Mouse (Mus musculus): ENCODE data around the gene Nlrx1. TPM values are rescaled to one million over a fixed set of nuclear protein-coding genes. Genes with fewer than 3 reads are reported as not detected.

Nlrx1 gene
- polyA plus RNA-seq, 1 experiment from 2014 or later, result 7.3 TPM

DNA sequence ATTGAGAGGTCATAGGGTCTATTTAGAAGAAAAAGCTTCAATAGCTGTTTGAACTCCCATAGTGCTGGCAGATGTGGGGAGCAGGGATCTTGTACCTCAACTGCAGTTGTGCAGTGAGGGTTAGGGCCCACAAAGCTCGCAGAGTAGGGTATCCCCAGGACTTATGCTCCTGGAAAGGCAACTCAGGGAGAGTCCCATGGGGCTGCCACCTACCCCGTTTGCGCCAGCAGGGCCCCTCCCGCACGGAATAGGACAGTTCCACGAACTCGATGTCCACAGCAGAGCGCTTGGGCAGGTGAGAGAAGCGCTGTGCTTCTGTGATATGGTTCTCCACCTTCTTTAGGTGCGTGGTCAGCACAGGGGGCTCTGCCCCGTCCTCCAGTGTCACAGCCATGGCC is 18.6 kb upstream of the Nlrx1 start:
- Histone ChIP-seq H3K36me3 (ENCODE audit: control insufficient read depth, insufficient read depth) (peaks cover 8% of the 10 kb centered on the region), H3K27ac (ENCODE audit: low read length) (no peak overlapping the region), H3K9ac (ENCODE audit: low read length) (peak overlapping the region; percentile 71), H3K27me3 (ENCODE audit: control insufficient read depth, insufficient read depth, low read length) (peaks cover 4% of the 10 kb centered on the region; the same call in 1 of the 2 replicates), H3K4me3 (ENCODE audit: low read length) (peak overlapping the region; percentile 69), H3K9me3 (replicated peaks; ENCODE audit: control insufficient read depth, low read length) (no peaks in the 10 kb centered on the region), H3K4me1 (ENCODE audit: control insufficient read depth, insufficient read depth, low read length) (peaks cover 18% of the 10 kb centered on the region), H3K4me2 (ENCODE audit: low read depth, low read length) (peak overlapping the region; percentile 95)
- no peak for ATAC-seq (replicated peaks; ENCODE audit: extremely low read depth, insufficient read depth, low FRiP score)
- WGBS, result 15% methylated on average over 11 of the region's 11 CpGs

DNA sequence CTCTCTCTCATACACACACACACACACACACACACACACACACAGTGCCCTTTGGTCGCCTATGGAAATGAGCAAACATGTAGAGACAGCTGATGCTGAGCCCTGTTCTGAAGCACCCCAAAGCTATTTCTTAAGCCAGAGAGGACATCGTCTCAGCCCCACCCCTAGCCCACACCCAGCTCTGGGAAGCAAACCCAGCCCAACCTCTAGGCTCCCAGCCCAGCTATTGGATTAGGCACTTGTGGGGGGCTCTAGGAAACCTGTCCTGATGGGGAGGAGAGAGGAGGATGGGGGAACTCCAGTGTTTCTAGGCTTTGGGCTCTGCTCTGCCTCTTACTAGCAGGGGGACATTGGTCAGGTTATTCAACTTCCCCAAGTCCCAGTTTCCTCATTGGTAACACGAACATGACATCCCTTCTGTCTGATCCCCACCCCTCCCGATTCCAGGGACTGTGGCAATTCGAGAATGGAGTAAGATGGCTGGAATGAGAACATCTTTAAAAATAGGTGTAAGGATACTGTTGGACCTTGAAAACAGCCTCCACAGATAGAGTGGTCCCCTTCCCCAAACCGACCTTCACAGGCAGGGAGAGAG is 18.0 kb upstream of the Nlrx1 start:
- WGBS, result 17% methylated on average over 6 of the region's 6 CpGs
- Histone ChIP-seq H3K9me3 (replicated peaks; ENCODE audit: control insufficient read depth, low read length) (no peaks in the 10 kb centered on the region), H3K27me3 (ENCODE audit: control insufficient read depth, insufficient read depth, low read length) (peaks cover 4% of the 10 kb centered on the region; the same call in 1 of the 2 replicates), H3K27ac (ENCODE audit: low read length) (no peak overlapping the region), H3K4me3 (ENCODE audit: low read length) (no peak overlapping the region), H3K36me3 (ENCODE audit: control insufficient read depth, insufficient read depth) (peaks cover 7% of the 10 kb centered on the region), H3K4me1 (ENCODE audit: control insufficient read depth, insufficient read depth, low read length) (peaks cover 18% of the 10 kb centered on the region), H3K9ac (ENCODE audit: low read length) (no peak overlapping the region), H3K4me2 (ENCODE audit: low read depth, low read length) (no peak overlapping the region)
- no peak for ATAC-seq (replicated peaks; ENCODE audit: extremely low read depth, insufficient read depth, low FRiP score)

DNA sequence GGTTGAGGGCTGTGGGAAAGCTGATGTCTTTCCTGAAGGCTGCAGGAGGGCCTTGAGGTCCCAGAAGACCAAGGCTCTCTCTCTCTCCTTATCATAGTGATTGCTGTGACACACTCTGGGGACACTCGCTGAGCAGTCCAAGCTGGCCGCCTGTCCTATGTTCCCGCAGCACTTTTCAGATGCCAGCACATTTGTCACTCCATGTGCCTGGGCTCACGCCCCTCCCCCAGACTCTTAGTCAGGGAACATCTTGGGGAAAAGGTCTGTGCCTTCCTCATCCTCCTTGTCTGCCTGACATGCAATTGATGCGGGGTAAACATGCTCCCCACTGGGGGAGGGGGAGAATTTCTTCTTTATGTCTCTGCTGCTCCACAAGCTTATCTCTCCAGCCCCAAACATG is 14.8 kb upstream of the Nlrx1 start:
- Histone ChIP-seq H3K36me3 (ENCODE audit: control insufficient read depth, insufficient read depth) (no peaks in the 10 kb centered on the region), H3K9ac (ENCODE audit: low read length) (no peak overlapping the region), H3K27ac (ENCODE audit: low read length) (no peak overlapping the region), H3K27me3 (ENCODE audit: control insufficient read depth, insufficient read depth, low read length) (peaks cover 4% of the 10 kb centered on the region; the same call in 1 of the 2 replicates), H3K4me1 (ENCODE audit: control insufficient read depth, insufficient read depth, low read length) (peaks cover 11% of the 10 kb centered on the region; the same call in 1 of the 2 replicates), H3K4me2 (ENCODE audit: low read depth, low read length) (no peak overlapping the region), H3K4me3 (ENCODE audit: low read length) (no peak overlapping the region), H3K9me3 (replicated peaks; ENCODE audit: control insufficient read depth, low read length) (no peaks in the 10 kb centered on the region)
- no peak for ATAC-seq (replicated peaks; ENCODE audit: extremely low read depth, insufficient read depth, low FRiP score)
- 36% methylated on average over 5 of the region's 5 CpGs for WGBS

DNA sequence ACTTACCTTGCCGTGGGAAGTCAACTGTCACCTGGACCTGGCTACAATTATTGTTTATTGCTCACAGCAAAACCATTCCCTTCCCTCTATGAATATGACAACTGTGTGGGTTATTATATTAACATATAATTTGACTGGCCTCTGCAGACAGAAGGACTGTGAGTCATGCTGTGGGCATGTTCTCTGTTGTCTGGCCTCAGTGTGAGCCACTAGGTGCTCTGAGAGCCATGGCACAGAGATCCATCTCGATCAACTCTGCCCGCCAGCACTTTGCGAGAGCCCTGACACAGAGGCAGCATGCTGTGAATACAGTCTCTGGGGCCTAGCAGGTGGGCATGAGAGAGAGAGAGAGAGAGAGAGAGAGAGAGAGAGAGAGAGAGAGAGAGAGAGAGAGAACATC is 1.6 kb upstream of the Nlrx1 start:
- Histone ChIP-seq H3K27ac (ENCODE audit: low read length) (no peak overlapping the region), H3K27me3 (ENCODE audit: control insufficient read depth, insufficient read depth, low read length) (no peaks in the 10 kb centered on the region), H3K36me3 (ENCODE audit: control insufficient read depth, insufficient read depth) (no peaks in the 10 kb centered on the region), H3K9ac (ENCODE audit: low read length) (no peak overlapping the region), H3K4me3 (ENCODE audit: low read length) (no peak overlapping the region), H3K9me3 (replicated peaks; ENCODE audit: control insufficient read depth, low read length) (peaks cover 4% of the 10 kb centered on the region; the same call in 1 of the 2 replicates), H3K4me1 (ENCODE audit: control insufficient read depth, insufficient read depth, low read length) (peaks cover 9% of the 10 kb centered on the region), H3K4me2 (ENCODE audit: low read depth, low read length) (no peak overlapping the region)
- ATAC-seq (replicated peaks; ENCODE audit: extremely low read depth, insufficient read depth, low FRiP score), result no peak
- WGBS, result 84% methylated on average over 4 of the region's 4 CpGs

DNA sequence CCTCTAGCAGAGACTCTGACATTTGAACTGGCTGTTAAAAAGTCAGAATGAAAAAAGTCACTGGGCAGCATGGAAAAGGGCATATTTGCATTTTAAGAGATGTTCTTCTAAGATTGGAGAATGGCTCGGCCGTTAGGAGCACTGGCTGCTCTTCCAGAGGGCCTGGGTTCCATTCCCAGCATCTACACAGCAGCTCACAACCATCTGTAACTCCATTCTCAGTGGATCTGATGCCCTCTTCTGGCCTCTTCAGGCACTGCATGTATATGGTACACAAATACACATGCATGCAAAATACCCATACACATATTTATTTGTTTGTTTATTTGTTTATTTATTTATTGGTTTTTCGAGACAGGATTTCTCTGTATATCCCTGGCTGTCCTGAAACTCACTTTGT is 678 bp upstream of the Nlrx1 start:
- Histone ChIP-seq H3K4me1 (ENCODE audit: control insufficient read depth, insufficient read depth, low read length) (peaks cover 9% of the 10 kb centered on the region), H3K9me3 (replicated peaks; ENCODE audit: control insufficient read depth, low read length) (peaks cover 4% of the 10 kb centered on the region; the same call in 1 of the 2 replicates), H3K4me3 (ENCODE audit: low read length) (no peak overlapping the region), H3K27ac (ENCODE audit: low read length) (no peak overlapping the region), H3K27me3 (ENCODE audit: control insufficient read depth, insufficient read depth, low read length) (no peaks in the 10 kb centered on the region), H3K4me2 (ENCODE audit: low read depth, low read length) (no peak overlapping the region), H3K36me3 (ENCODE audit: control insufficient read depth, insufficient read depth) (no peaks in the 10 kb centered on the region), H3K9ac (ENCODE audit: low read length) (no peak overlapping the region)
- ATAC-seq (replicated peaks; ENCODE audit: extremely low read depth, insufficient read depth, low FRiP score), result no peak
- 80% methylated on average over 3 of the region's 3 CpGs for WGBS

DNA sequence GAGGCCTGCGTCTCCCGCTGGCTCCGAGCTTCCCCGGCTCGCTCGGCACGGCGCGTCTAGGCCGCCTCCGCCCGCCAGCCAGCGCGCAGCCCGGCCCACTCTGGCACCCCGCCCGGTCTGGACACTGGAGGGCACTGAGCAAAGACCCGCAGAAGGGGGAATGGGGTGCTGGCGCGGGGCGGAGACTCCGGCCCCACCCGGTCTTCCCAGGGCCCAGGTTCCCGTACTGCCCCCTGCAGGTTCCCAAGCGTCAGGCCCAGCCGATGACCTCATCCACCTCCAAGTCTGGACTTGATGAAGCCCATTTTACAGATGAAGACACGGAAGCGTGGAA is 405 bp downstream of the Nlrx1 start:
- Histone ChIP-seq H3K27me3 (ENCODE audit: control insufficient read depth, insufficient read depth, low read length) (no peaks in the 10 kb centered on the region), H3K9me3 (replicated peaks; ENCODE audit: control insufficient read depth, low read length) (peaks cover 4% of the 10 kb centered on the region; the same call in 1 of the 2 replicates), H3K36me3 (ENCODE audit: control insufficient read depth, insufficient read depth) (no peaks in the 10 kb centered on the region), H3K4me1 (ENCODE audit: control insufficient read depth, insufficient read depth, low read length) (peaks cover 9% of the 10 kb centered on the region), H3K4me3 (ENCODE audit: low read length) (peak overlapping the region; percentile 70), H3K9ac (ENCODE audit: low read length) (peak overlapping the region; percentile 98), H3K27ac (ENCODE audit: low read length) (peak overlapping the region; percentile 87), H3K4me2 (ENCODE audit: low read depth, low read length) (peak overlapping the region; percentile 94)
- 5% methylated on average over 28 of the region's 28 CpGs for WGBS
- ATAC-seq (replicated peaks; ENCODE audit: extremely low read depth, insufficient read depth, low FRiP score), result peak; percentile 90

DNA sequence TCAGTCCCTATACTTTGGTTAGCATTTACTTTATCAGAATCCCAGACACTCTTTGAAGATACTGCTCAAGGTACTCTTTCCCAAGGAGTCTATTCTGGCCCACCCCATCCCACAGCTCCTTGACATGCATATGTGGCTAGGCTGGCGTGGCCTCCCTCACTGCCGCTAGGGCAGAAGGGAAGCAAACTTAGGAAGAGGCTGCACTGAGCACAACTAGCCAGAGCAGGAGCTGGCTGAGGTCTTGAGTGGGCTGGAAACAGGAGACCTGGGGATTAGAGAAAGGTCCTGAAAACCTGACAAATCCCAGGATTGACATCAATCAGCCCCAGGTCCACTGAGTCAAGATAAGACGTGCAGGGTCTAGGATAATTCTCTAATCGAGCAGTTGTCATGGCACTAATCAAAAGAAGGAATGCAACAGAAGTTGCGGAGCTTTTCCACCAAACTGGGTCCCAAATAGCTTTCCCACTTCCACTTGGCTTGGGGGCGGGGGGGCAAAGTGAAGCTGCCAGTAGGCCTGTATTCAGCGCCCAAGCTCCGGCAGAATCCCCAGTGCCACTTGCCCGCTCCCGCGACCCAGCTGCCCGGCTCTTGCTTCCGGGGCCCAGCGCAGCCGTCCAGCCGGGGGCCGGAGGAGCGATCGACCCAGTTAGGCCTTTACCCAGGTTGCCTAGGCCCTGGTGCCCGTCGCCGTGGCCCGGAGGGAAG is 926 bp downstream of the Nlrx1 start:
- Histone ChIP-seq H3K4me1 (ENCODE audit: control insufficient read depth, insufficient read depth, low read length) (peaks cover 9% of the 10 kb centered on the region), H3K36me3 (ENCODE audit: control insufficient read depth, insufficient read depth) (no peaks in the 10 kb centered on the region), H3K4me2 (ENCODE audit: low read depth, low read length) (peak overlapping the region; percentile 94), H3K4me3 (ENCODE audit: low read length) (peak overlapping the region; percentile 70), H3K9me3 (replicated peaks; ENCODE audit: control insufficient read depth, low read length) (peaks cover 4% of the 10 kb centered on the region; the same call in 1 of the 2 replicates), H3K9ac (ENCODE audit: low read length) (peak overlapping the region; percentile 98), H3K27me3 (ENCODE audit: control insufficient read depth, insufficient read depth, low read length) (no peaks in the 10 kb centered on the region), H3K27ac (ENCODE audit: low read length) (peak overlapping the region; percentile 87)
- ATAC-seq (replicated peaks; ENCODE audit: extremely low read depth, insufficient read depth, low FRiP score), result peak; percentile 34; the same call in 1 of the 2 replicates
- WGBS, result 8% methylated on average over 23 of the region's 23 CpGs

DNA sequence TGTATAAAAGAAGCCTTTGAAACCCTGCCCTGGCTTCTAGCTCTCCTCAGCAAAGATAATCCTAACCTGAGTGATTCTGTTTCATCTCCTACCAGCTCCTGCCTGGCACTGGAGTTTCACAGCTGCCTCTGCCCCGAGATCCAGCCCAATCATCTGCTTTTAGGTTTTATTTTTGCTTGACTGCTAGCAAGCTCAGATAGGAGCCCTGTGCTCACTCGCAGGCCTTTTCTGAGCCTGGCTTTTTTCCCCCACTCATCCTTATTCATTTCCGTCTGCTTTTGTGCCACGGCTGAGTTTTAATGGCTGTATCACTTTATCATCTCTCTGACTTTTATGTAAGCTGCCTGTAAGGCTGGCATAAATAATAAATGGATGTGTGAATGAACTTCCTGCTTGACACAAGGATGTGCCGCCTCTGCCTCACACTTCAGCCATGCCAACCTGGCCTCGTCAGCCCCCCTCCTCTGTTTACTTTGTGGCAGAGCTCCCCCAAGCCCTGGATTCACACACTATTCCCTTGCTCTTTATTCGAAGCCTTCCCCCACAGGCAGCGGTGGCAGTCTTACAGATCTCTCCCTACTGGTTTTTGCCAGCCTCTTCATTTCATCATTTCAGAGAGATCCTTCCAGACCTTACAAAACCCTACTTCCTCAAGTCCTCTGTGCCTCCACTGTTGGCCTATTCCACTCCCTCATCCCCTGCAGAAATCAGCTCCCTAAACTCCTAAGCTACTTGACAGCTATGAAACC is 1.7 kb downstream of the Nlrx1 start:
- Histone ChIP-seq H3K4me2 (ENCODE audit: low read depth, low read length) (peak overlapping the region; percentile 94), H3K4me3 (ENCODE audit: low read length) (no peak overlapping the region), H3K4me1 (ENCODE audit: control insufficient read depth, insufficient read depth, low read length) (peaks cover 9% of the 10 kb centered on the region), H3K9me3 (replicated peaks; ENCODE audit: control insufficient read depth, low read length) (peaks cover 4% of the 10 kb centered on the region; the same call in 1 of the 2 replicates), H3K9ac (ENCODE audit: low read length) (peak overlapping the region; percentile 98), H3K27me3 (ENCODE audit: control insufficient read depth, insufficient read depth, low read length) (no peaks in the 10 kb centered on the region), H3K27ac (ENCODE audit: low read length) (peak overlapping the region; percentile 87), H3K36me3 (ENCODE audit: control insufficient read depth, insufficient read depth) (no peaks in the 10 kb centered on the region)
- no peak for ATAC-seq (replicated peaks; ENCODE audit: extremely low read depth, insufficient read depth, low FRiP score)
- 64% methylated on average over 8 of the region's 8 CpGs for WGBS

DNA sequence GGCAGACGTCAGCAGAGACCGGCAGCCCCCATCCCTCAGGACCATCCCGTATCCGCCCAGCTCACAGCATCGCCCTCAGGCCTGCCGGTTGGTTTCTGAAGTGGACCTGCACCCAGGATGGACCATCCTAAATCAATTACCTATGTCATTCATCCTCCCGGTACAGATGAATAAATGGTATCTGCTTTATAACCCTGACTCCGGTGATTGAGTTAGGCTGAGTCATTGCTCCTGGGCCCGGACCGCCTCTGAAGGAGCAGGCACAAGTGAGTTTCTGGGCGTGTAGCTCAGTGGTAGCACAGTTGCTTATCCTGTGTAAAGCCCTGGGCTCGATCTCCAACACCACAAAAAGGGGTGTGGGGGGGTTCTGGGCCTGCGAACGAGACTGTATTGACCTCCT is 7.0 kb downstream of the Nlrx1 start:
- H3K4me2 ChIP-seq (ENCODE audit: low read depth, low read length), result no peak overlapping the region
- H3K27ac ChIP-seq (ENCODE audit: low read length), result no peak overlapping the region
- no peak overlapping the region for H3K4me3 ChIP-seq (ENCODE audit: low read length)
- WGBS, result 83% methylated on average over 14 of the region's 14 CpGs
- no peaks in the 10 kb centered on the region for H3K36me3 ChIP-seq (ENCODE audit: control insufficient read depth, insufficient read depth)
- H3K27me3 ChIP-seq (ENCODE audit: control insufficient read depth, insufficient read depth, low read length), result no peaks in the 10 kb centered on the region
- no peaks in the 10 kb centered on the region; the same call in 1 of the 2 replicates for H3K4me1 ChIP-seq (ENCODE audit: control insufficient read depth, insufficient read depth, low read length)
- no peak for ATAC-seq (replicated peaks; ENCODE audit: extremely low read depth, insufficient read depth, low FRiP score)
- H3K9ac ChIP-seq (ENCODE audit: low read length), result no peak overlapping the region
- H3K9me3 ChIP-seq (replicated peaks; ENCODE audit: control insufficient read depth, low read length), result no peaks in the 10 kb centered on the region
